Mouse (Mus musculus) midbrain, postnatal 0 days (tissue): ENCODE measurements around the gene Dek. TPM values are rescaled to one million over a fixed set of nuclear protein-coding genes. Genes with fewer than 3 reads are reported as not detected.

Source experiments
- ATAC-seq: fragments of 200-750 bp; cut with Nextera tagmentation; 2 replicates; pipeline ENCODE4 v1.8.0; 2017; ENCODE audit warnings: moderate number of reproducible peaks, mild to moderate bottlenecking, moderate TSS enrichment, moderate library complexity; ENCODE audit not compliant: low FRiP score
- DNase-seq: peaks from one replicate; pipeline ENCODE4 v3.0.0-alpha.2; 2015; ENCODE audit warnings: low spot score
- H3K27ac ChIP-seq: fragments of 300-500 bp; sonication (generic); 2 replicates; pipeline ENCODE4 v1.5.1; 2014; ENCODE audit warnings: low read depth, mild to moderate bottlenecking, low read length, mixed read lengths
- H3K27me3 ChIP-seq: fragments of 300-500 bp; sonication (generic); 2 replicates; pipeline ENCODE4 v1.6.1; 2014; ENCODE audit warnings: low read length, control low read depth, mixed read lengths; ENCODE audit not compliant: insufficient read depth
- H3K36me3 ChIP-seq: fragments of 300-500 bp; sonication (generic); 2 replicates; pipeline ENCODE4 v1.6.1; 2014; ENCODE audit warnings: low read length, control low read depth, mixed read lengths; ENCODE audit not compliant: insufficient read depth
- H3K4me1 ChIP-seq: fragments of 300-500 bp; sonication (generic); 2 replicates; pipeline ENCODE4 v1.6.1; 2014; ENCODE audit warnings: mild to moderate bottlenecking, control low read depth, antibody characterized with exemption, low read length, mixed read lengths; ENCODE audit not compliant: insufficient read depth
- H3K4me2 ChIP-seq: fragments of 300-500 bp; sonication (generic); 2 replicates; pipeline ENCODE4 v1.6.1; 2014; ENCODE audit warnings: low read depth, mild to moderate bottlenecking, low read length, mixed read lengths; ENCODE audit not compliant: poor library complexity, severe bottlenecking
- H3K4me3 ChIP-seq: fragments of 300-500 bp; sonication (generic); 2 replicates; pipeline ENCODE4 v1.5.1; 2014; ENCODE audit warnings: low read depth, mild to moderate bottlenecking, low read length, moderate library complexity
- H3K9ac ChIP-seq: fragments of 300-500 bp; sonication (generic); replicated peaks from 2 replicates; pipeline ENCODE4 v1.6.1; 2014; ENCODE audit warnings: mild to moderate bottlenecking, low read length, moderate library complexity, mixed read lengths; ENCODE audit not compliant: poor library complexity, severe bottlenecking
- H3K9me3 ChIP-seq: fragments of 300-500 bp; sonication (generic); 2 replicates; pipeline ENCODE4 v1.6.1; 2016; ENCODE audit warnings: low read length, control low read depth
- CTCF ChIP-seq: IDR thresholded peaks from 2 replicates; pipeline ENCODE4 v1.5.1; 2016; ENCODE audit warnings: antibody characterized with exemption, mild to moderate bottlenecking
- WGBS: fragments of 180-500 bp; shearing (Covaris S2); extraction: QIAGEN DNeasy Blood & Tissue Kit; methylation state at CpG from one replicate; pipeline ENCODE4 v1.1.7; 2014; 5-methylcytosine and 5-hydroxymethylcytosine counted together
- polyA plus RNA-seq: library from polyadenylated mRNA; unstranded; fragments of >200 nt; fragmentation: Nextera tagmentation; extraction: Ambion mirVana; gene quantifications from 2 replicates; pipeline ENCODE4 v1.2.1, GENCODE M21; 2015
- total RNA-seq: library from RNA; depleted of rRNA; stranded (reverse); fragments of >200 nt; gene quantifications from 2 replicates; pipeline ENCODE4 v1.2.3, GENCODE M21; 2014

The Dek gene
- total and polyA plus RNA-seq, 2 experiments from 2014 or later = 34.1 to 112 TPM

GRCm38 (mm10) chr13:47076156-47076555, 29.8 kb downstream of the Dek start:
- no peaks in the 10 kb centered on the region for H3K27me3 ChIP-seq
- 92% methylated on average over 5 of the region's 5 CpGs for WGBS
- TF ChIP-seq CTCF = no peak
- H3K4me2 ChIP-seq = no peak overlapping the region
- no peak overlapping the region for H3K4me3 ChIP-seq
- H3K36me3 ChIP-seq = peaks cover 82% of the 10 kb centered on the region
- no peak overlapping the region for H3K9ac ChIP-seq
- H3K4me1 ChIP-seq = no peaks in the 10 kb centered on the region
- H3K27ac ChIP-seq = no peak overlapping the region
- no peak for DNase-seq
- ATAC-seq = no peak
- H3K9me3 ChIP-seq = no peaks in the 10 kb centered on the region

GRCm38 (mm10) chr13:47072484-47072883, 33.5 kb downstream of the Dek start:
- Histone ChIP-seq H3K4me1 (no peaks in the 10 kb centered on the region), H3K4me2 (no peak overlapping the region), H3K4me3 (no peak overlapping the region), H3K36me3 (peaks cover 65% of the 10 kb centered on the region), H3K27me3 (no peaks in the 10 kb centered on the region), H3K9ac (no peak overlapping the region), H3K9me3 (no peaks in the 10 kb centered on the region), H3K27ac (no peak overlapping the region)
- TF ChIP-seq CTCF = no peak
- no peak for ATAC-seq
- DNase-seq = no peak
- WGBS = 92% methylated on average over 5 of the region's 5 CpGs

- peaks cover 67% of the 10 kb centered on the region for H3K36me3 ChIP-seq
- no peak overlapping the region for H3K4me2 ChIP-seq
- no peak for TF ChIP-seq CTCF
- H3K4me1 ChIP-seq = no peaks in the 10 kb centered on the region
- DNase-seq (no peak), ATAC-seq (no peak)
- no peak overlapping the region for H3K27ac ChIP-seq
- no peak overlapping the region for H3K9ac ChIP-seq
- no peaks in the 10 kb centered on the region for H3K27me3 ChIP-seq
- H3K9me3 ChIP-seq = no peaks in the 10 kb centered on the region
- WGBS = 93% methylated on average over 13 of the region's 13 CpGs
- H3K4me3 ChIP-seq = no peak overlapping the region
Measured at GRCm38 (mm10) chr13:47071871-47072270, 34.1 kb downstream of the Dek start.

- DNase-seq = no peak
- H3K9ac ChIP-seq = no peak overlapping the region
- TF ChIP-seq CTCF = no peak
- no peak overlapping the region for H3K27ac ChIP-seq
- 80% methylated on average over 15 of the region's 15 CpGs for WGBS
- no peaks in the 10 kb centered on the region for H3K4me1 ChIP-seq
- H3K4me2 ChIP-seq = no peak overlapping the region
- H3K36me3 ChIP-seq = peaks cover 73% of the 10 kb centered on the region
- no peaks in the 10 kb centered on the region for H3K27me3 ChIP-seq
- ATAC-seq = no peak
- H3K9me3 ChIP-seq = no peaks in the 10 kb centered on the region
- no peak overlapping the region for H3K4me3 ChIP-seq
Measured at GRCm38 (mm10) chr13:47070329-47071080, 35.5 kb downstream of the Dek start.

GRCm38 (mm10) chr13:47067001-47067400, 39.0 kb downstream of the Dek start:
- H3K36me3 ChIP-seq = peaks cover 67% of the 10 kb centered on the region
- WGBS = 94% methylated on average over 6 of the region's 6 CpGs

DNA sequence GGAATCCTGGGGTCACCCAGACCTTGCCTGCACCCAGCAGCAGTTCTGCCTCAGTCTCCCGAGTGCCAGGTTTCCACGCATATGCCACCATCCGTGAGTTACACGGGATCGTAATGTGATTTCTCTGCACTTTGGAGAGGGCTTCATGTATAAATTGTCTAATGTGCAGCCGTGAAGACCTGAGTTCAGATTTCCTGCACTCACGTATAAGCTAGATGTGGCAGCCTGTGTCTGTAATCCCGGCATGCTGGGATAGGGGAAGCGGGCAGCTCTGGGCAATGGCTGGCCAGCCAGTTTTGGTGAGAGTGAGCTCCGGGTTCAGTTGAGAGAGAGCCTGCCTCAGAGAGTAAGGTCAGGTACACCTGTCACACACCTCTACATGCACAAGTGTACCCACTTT, 39.5 kb downstream of the Dek start:
- TF ChIP-seq CTCF = no peak
- no peak overlapping the region for H3K4me3 ChIP-seq
- H3K4me2 ChIP-seq = no peak overlapping the region
- H3K9ac ChIP-seq = no peak overlapping the region
- no peak for ATAC-seq
- H3K27me3 ChIP-seq = no peaks in the 10 kb centered on the region
- no peak overlapping the region for H3K27ac ChIP-seq
- WGBS = 96% methylated on average over 10 of the region's 10 CpGs
- H3K36me3 ChIP-seq = peaks cover 62% of the 10 kb centered on the region
- no peaks in the 10 kb centered on the region for H3K9me3 ChIP-seq
- no peak for DNase-seq
- no peaks in the 10 kb centered on the region for H3K4me1 ChIP-seq

More at GRCm38 (mm10) chr13:47067001-47067400, 39.0 kb downstream of the Dek start:
- Histone ChIP-seq H3K4me3 (no peak overlapping the region), H3K9ac (no peak overlapping the region), H3K4me2 (no peak overlapping the region), H3K4me1 (no peaks in the 10 kb centered on the region), H3K27me3 (no peaks in the 10 kb centered on the region), H3K9me3 (no peaks in the 10 kb centered on the region), H3K27ac (no peak overlapping the region)
- ATAC-seq = no peak
- no peak for TF ChIP-seq CTCF
- DNase-seq = no peak
